Mouse (Mus musculus) lung, postnatal 14 days (tissue): ENCODE results near the gene Cactin.

Experiments
- DNase-seq: peaks from one replicate; pipeline ENCODE4 v3.0.0; 2021

Gene Cactin

GRCm38 (mm10) chr10:81298369-81299100 is 22.4 kb upstream of the Cactin start:
- peak; percentile 39 for DNase-seq

GRCm38 (mm10) chr10:81299585-81300351 is 21.1 kb upstream of the Cactin start:
- no peak for DNase-seq

GRCm38 (mm10) chr10:81300352-81300907 is 20.5 kb upstream of the Cactin start:
- DNase-seq = no peak

GRCm38 (mm10) chr10:81301321-81301720 is 19.6 kb upstream of the Cactin start:
- no peak for DNase-seq

- no peak for DNase-seq
Measured at GRCm38 (mm10) chr10:81302288-81302687, 18.6 kb upstream of the Cactin start.

- DNase-seq = peak; percentile 40
Measured at GRCm38 (mm10) chr10:81302781-81303218, 18.1 kb upstream of the Cactin start.

GRCm38 (mm10) chr10:81303258-81303657 is 17.6 kb upstream of the Cactin start:
- DNase-seq = no peak

- DNase-seq = no peak
Measured at GRCm38 (mm10) chr10:81303761-81304160, 17.1 kb upstream of the Cactin start.

GRCm38 (mm10) chr10:81304597-81305238 is 16.2 kb upstream of the Cactin start:
- peak; percentile 69 for DNase-seq

GRCm38 (mm10) chr10:81305663-81306062 is 15.2 kb upstream of the Cactin start:
- no peak for DNase-seq

- DNase-seq = no peak
Measured at GRCm38 (mm10) chr10:81306173-81306668, 14.7 kb upstream of the Cactin start.

GRCm38 (mm10) chr10:81306837-81307682 is 13.8 kb upstream of the Cactin start:
- no peak for DNase-seq

- no peak for DNase-seq
Measured at GRCm38 (mm10) chr10:81309571-81309970, 11.3 kb upstream of the Cactin start.

GRCm38 (mm10) chr10:81313581-81313980 is 7.3 kb upstream of the Cactin start:
- no peak for DNase-seq

- no peak for DNase-seq
Measured at GRCm38 (mm10) chr10:81314201-81314600, 6.7 kb upstream of the Cactin start.

- no peak for DNase-seq
Measured at GRCm38 (mm10) chr10:81315587-81315986, 5.3 kb upstream of the Cactin start.

- DNase-seq = peak; percentile 52
Measured at GRCm38 (mm10) chr10:81316338-81317060, 4.4 kb upstream of the Cactin start.

- DNase-seq = peak; percentile 69
Measured at GRCm38 (mm10) chr10:81317273-81317672, 3.6 kb upstream of the Cactin start.

- DNase-seq = peak; percentile 43
Measured at GRCm38 (mm10) chr10:81318589-81319329, 2.1 kb upstream of the Cactin start.

GRCm38 (mm10) chr10:81319330-81319699 is 1.6 kb upstream of the Cactin start:
- DNase-seq = no peak
